Mouse (Mus musculus): Measurements from ENCODE around the gene Idh3a. TPM values are rescaled to one million over a fixed set of nuclear protein-coding genes. Genes with fewer than 3 reads are reported as not detected.

The Idh3a gene
- 167 and 174 TPM in 2 replicates for polyA plus RNA-seq (2015; fragmentation: Nextera tagmentation; extraction: Ambion mirVana)

DNA sequence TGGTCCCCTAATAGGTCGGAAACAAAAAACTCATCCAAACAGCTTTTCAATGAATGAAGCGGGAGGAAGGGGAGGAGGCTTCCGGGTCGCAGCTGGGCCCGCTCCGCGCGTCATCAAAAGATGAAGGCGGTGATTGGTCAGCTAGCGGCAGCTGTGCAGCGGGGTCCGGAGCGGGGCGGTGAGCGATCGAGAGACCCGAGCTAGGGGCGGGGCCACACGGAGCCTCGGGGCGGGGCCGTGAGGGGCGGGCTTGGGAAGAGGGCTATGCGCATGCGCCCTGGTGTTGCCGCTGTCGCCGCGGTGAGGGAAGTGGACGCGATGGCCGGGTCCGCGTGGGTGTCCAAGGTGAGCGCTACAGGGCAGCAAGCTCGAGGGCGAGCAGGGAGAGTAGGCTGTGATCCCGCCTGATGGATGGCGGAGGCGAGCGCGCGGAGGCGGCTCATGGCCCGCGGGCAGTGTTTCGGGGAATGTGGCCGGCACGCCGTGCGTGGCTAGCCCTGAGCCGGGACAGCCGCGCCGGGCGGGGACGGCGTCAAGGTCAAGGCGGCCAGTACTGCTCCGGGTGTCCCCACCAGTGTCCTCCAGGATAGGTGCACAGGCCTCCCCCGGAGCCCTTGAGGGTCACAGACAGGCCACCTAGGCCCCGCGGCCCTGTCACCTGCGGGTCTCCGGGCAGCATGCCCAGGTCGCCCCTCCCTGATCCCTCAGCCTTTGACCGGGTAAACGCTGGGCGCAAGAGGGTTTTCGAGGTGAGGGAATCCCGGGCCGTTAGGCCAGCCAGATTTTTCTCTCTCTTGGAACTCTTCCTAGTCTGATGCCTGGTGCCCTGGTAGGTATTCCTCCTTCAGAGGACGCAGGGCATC, at the start of gene Idh3a:
Idh3a (plus strand) TSS at position 136 of the 863 bp plus-strand sequence.
- H3K4me3 ChIP-seq (ENCODE audit: low read length), result peak within 1 kb of the TSS; percentile 81
- peaks cover 16% of the 10 kb centered on the region for H3K4me1 ChIP-seq (ENCODE audit: insufficient read depth, low read length)
- no peaks in the 10 kb centered on the region for H3K9me3 ChIP-seq (ENCODE audit: low read length)
- peak within 1 kb of the TSS; percentile 86 for H3K4me2 ChIP-seq (replicated peaks; ENCODE audit: low read depth, low read length)
- peaks cover 13% of the 10 kb centered on the region; the same call in 1 of the 2 replicates for H3K36me3 ChIP-seq (ENCODE audit: insufficient read depth, low read length)
- WGBS, result under 1% methylated on average over 63 of the region's 73 CpGs
- no peaks in the 10 kb centered on the region for H3K27me3 ChIP-seq (ENCODE audit: insufficient read depth, low read length)
- peak within 1 kb of the TSS; percentile 85 for H3K9ac ChIP-seq (replicated peaks; ENCODE audit: low read length)
- H3K27ac ChIP-seq (ENCODE audit: low read length), result no peak within 1 kb of the TSS; the same call in 1 of the 2 replicates
- ATAC-seq (ENCODE audit: low FRiP score, low TSS enrichment), result peak; percentile 99

DNA sequence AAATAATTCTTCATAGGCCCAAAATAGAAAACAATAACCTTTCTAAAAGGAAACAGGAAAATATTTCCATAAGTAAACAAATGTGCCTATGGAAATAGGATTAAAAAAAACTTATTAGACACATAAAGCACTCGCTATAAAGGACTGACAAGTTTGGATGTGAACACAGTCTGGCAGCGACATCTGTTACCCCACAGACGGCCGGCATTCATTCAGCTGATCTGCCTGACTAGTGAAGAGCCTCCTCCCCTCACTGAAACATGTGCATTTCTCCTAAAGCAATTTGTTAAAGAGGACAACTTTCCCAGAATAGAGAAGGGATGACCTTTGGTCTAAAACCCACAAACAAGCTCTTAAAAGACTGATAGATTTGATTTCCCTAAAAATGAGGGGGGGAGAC, 49.1 kb upstream of the Idh3a start:
- Histone ChIP-seq H3K9me3 (ENCODE audit: low read length) (no peaks in the 10 kb centered on the region), H3K36me3 (ENCODE audit: insufficient read depth, low read length) (no peaks in the 10 kb centered on the region), H3K27me3 (ENCODE audit: insufficient read depth, low read length) (no peaks in the 10 kb centered on the region), H3K4me2 (replicated peaks; ENCODE audit: low read depth, low read length) (no peak overlapping the region), H3K4me3 (ENCODE audit: low read length) (no peak overlapping the region), H3K9ac (replicated peaks; ENCODE audit: low read length) (no peak overlapping the region), H3K4me1 (ENCODE audit: insufficient read depth, low read length) (no peaks in the 10 kb centered on the region), H3K27ac (ENCODE audit: low read length) (no peak overlapping the region)
- 53% methylated on average over 4 of the region's 4 CpGs for WGBS
- no peak for ATAC-seq (ENCODE audit: low FRiP score, low TSS enrichment)

- H3K4me3 ChIP-seq (ENCODE audit: low read length), result no peak overlapping the region
- H3K4me1 ChIP-seq (ENCODE audit: insufficient read depth, low read length), result no peaks in the 10 kb centered on the region
- no peak for ATAC-seq (ENCODE audit: low FRiP score, low TSS enrichment)
- no peaks in the 10 kb centered on the region for H3K36me3 ChIP-seq (ENCODE audit: insufficient read depth, low read length)
- WGBS, result 79% methylated on average over 3 of the region's 3 CpGs
- no peak overlapping the region for H3K9ac ChIP-seq (replicated peaks; ENCODE audit: low read length)
- no peak overlapping the region for H3K4me2 ChIP-seq (replicated peaks; ENCODE audit: low read depth, low read length)
- no peaks in the 10 kb centered on the region for H3K27me3 ChIP-seq (ENCODE audit: insufficient read depth, low read length)
- H3K27ac ChIP-seq (ENCODE audit: low read length), result no peak overlapping the region
- H3K9me3 ChIP-seq (ENCODE audit: low read length), result no peaks in the 10 kb centered on the region
Observed at GRCm38 (mm10) chr9:54537480-54537879, 48.7 kb upstream of the Idh3a start.

DNA sequence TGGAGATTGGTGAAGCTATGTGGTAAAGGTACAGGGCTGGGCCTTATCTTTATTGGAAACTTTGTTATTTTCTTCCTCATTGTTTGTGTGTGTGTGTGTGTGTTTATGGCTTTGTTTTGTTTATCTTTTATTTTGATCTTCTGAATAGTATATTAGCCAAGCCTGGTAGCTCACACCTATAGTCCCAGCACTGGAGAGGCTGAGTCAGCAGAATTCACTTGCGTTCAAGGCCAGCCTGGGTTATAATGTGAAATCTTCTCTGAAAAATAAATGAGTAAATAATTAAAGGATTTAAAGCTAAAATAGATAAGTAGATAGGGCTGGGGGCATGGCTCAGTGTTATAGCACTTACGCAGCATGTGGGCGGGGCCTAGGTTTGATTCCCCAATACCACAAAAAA, 47.9 kb upstream of the Idh3a start:
- Histone ChIP-seq H3K9ac (replicated peaks; ENCODE audit: low read length) (no peak overlapping the region), H3K4me3 (ENCODE audit: low read length) (no peak overlapping the region), H3K4me1 (ENCODE audit: insufficient read depth, low read length) (no peaks in the 10 kb centered on the region), H3K27ac (ENCODE audit: low read length) (no peak overlapping the region), H3K9me3 (ENCODE audit: low read length) (no peaks in the 10 kb centered on the region), H3K27me3 (ENCODE audit: insufficient read depth, low read length) (no peaks in the 10 kb centered on the region), H3K4me2 (replicated peaks; ENCODE audit: low read depth, low read length) (no peak overlapping the region), H3K36me3 (ENCODE audit: insufficient read depth, low read length) (no peaks in the 10 kb centered on the region)
- 93% methylated on average over 3 of the region's 3 CpGs for WGBS
- ATAC-seq (ENCODE audit: low FRiP score, low TSS enrichment), result no peak

- H3K36me3 ChIP-seq (ENCODE audit: insufficient read depth, low read length), result no peaks in the 10 kb centered on the region
- no peaks in the 10 kb centered on the region for H3K4me1 ChIP-seq (ENCODE audit: insufficient read depth, low read length)
- no peaks in the 10 kb centered on the region for H3K27me3 ChIP-seq (ENCODE audit: insufficient read depth, low read length)
- no peak for ATAC-seq (ENCODE audit: low FRiP score, low TSS enrichment)
- no peak within 1 kb of the TSS for H3K27ac ChIP-seq (ENCODE audit: low read length)
- no peak within 1 kb of the TSS for H3K4me2 ChIP-seq (replicated peaks; ENCODE audit: low read depth, low read length)
- no peaks in the 10 kb centered on the region for H3K9me3 ChIP-seq (ENCODE audit: low read length)
- WGBS, result 94% methylated on average over 14 of the region's 14 CpGs
- no peak within 1 kb of the TSS for H3K9ac ChIP-seq (replicated peaks; ENCODE audit: low read length)
- no peak within 1 kb of the TSS for H3K4me3 ChIP-seq (ENCODE audit: low read length)
Observed at GRCm38 (mm10) chr9:54538684-54539083, 47.5 kb upstream of the Idh3a start, which contains the start of gene Sh2d7. Gene Sh2d7, plus strand, starts transcription at chr9:54538984.

GRCm38 (mm10) chr9:54540801-54541200, 45.3 kb upstream of the Idh3a start:
- no peaks in the 10 kb centered on the region for H3K9me3 ChIP-seq (ENCODE audit: low read length)
- H3K36me3 ChIP-seq (ENCODE audit: insufficient read depth, low read length), result no peaks in the 10 kb centered on the region
- no peaks in the 10 kb centered on the region for H3K4me1 ChIP-seq (ENCODE audit: insufficient read depth, low read length)
- 71% methylated on average over 5 of the region's 5 CpGs for WGBS
- H3K27me3 ChIP-seq (ENCODE audit: insufficient read depth, low read length), result no peaks in the 10 kb centered on the region
- ATAC-seq (ENCODE audit: low FRiP score, low TSS enrichment), result no peak
- no peak overlapping the region for H3K27ac ChIP-seq (ENCODE audit: low read length)
- H3K9ac ChIP-seq (replicated peaks; ENCODE audit: low read length), result no peak overlapping the region
- H3K4me2 ChIP-seq (replicated peaks; ENCODE audit: low read depth, low read length), result no peak overlapping the region
- no peak overlapping the region for H3K4me3 ChIP-seq (ENCODE audit: low read length)

DNA sequence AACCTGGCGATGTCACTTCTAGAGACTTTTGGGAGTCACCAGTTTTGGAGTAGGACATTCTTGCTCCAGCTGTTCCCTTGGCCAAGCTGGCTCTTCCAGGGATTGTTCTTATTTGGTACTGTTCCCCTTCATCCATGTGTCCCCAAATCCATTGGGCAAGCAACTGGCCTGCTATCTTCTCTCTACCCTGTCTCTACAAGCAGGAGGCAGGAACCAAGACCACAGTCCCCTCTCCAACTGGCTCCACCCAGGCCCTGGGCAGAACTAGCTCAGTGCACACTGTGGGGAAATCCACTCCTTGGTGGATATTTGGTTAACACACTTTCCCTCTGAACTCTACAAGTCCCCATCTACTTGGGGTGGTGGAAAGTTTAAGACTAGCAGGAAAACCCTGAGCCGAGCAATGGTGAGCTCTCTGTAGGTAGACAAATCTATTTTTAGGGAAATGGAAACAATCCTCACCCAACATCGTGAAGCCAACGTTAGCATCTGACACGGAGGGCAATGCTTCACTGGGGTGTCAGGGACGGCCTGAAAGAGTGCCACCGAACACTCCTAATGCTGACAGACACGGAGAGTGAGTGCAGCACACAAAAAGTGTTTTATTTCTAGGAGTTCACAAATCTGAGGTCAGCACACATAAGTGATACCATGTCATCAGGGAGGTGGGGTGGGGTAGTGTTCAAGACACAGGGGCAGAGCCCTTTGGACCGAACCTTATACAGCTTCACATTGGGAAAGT, 41.8 kb upstream of the Idh3a start:
- Histone ChIP-seq H3K4me1 (ENCODE audit: insufficient read depth, low read length) (no peaks in the 10 kb centered on the region), H3K36me3 (ENCODE audit: insufficient read depth, low read length) (no peaks in the 10 kb centered on the region; the same call in 1 of the 2 replicates), H3K4me2 (replicated peaks; ENCODE audit: low read depth, low read length) (no peak overlapping the region), H3K9me3 (ENCODE audit: low read length) (no peaks in the 10 kb centered on the region), H3K9ac (replicated peaks; ENCODE audit: low read length) (no peak overlapping the region), H3K27me3 (ENCODE audit: insufficient read depth, low read length) (no peaks in the 10 kb centered on the region), H3K4me3 (ENCODE audit: low read length) (no peak overlapping the region), H3K27ac (ENCODE audit: low read length) (no peak overlapping the region)
- WGBS, result 63% methylated on average over 9 of the region's 9 CpGs
- ATAC-seq (ENCODE audit: low FRiP score, low TSS enrichment), result no peak

DNA sequence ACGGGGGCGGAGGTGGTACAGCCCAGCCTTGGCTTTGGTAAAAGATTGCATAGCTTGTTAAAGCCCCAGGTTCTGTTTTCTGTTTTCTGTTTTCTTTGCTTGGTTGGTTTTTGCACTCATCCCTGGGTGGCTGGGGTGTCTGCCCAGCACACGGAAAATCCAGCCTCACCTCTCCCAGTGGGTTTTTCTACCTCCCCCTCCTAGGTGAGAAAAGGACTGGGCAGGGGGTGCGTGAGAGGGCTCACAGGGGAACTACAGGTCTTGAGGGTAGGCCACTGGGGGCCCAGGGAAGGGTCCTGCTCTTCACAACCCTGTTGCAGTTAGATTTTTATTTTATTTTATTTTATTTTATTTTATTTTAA, 41.2 kb upstream of the Idh3a start:
- ATAC-seq (ENCODE audit: low FRiP score, low TSS enrichment), result no peak
- no peak overlapping the region for H3K27ac ChIP-seq (ENCODE audit: low read length)
- no peaks in the 10 kb centered on the region for H3K9me3 ChIP-seq (ENCODE audit: low read length)
- no peak overlapping the region for H3K4me2 ChIP-seq (replicated peaks; ENCODE audit: low read depth, low read length)
- H3K36me3 ChIP-seq (ENCODE audit: insufficient read depth, low read length), result no peaks in the 10 kb centered on the region; the same call in 1 of the 2 replicates
- H3K4me3 ChIP-seq (ENCODE audit: low read length), result no peak overlapping the region
- 82% methylated on average over 4 of the region's 4 CpGs for WGBS
- no peak overlapping the region for H3K9ac ChIP-seq (replicated peaks; ENCODE audit: low read length)
- H3K4me1 ChIP-seq (ENCODE audit: insufficient read depth, low read length), result no peaks in the 10 kb centered on the region
- no peaks in the 10 kb centered on the region for H3K27me3 ChIP-seq (ENCODE audit: insufficient read depth, low read length)

DNA sequence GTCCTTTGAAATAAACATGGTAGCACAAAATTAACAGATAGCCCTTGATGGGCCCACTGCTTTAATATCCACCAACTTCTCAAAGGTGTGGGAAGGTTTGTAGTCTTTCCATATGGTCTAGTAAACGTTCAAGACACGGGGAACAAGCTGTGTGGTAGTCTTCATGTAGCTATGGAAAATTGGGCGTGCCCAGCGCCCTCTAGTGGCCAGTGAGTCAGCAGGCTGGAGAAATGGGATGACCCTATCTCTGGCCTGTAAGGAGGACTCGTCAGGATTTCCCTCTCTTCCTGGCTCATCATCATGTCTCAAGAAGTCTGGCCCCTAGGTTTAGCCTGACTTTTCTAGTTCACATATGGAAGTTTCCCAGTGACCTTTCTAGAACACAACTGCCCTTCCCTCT, 38.6 kb upstream of the Idh3a start:
- ATAC-seq (ENCODE audit: low FRiP score, low TSS enrichment), result peak; percentile 66; the same call in 1 of the 2 replicates

GRCm38 (mm10) chr9:54549433-54549832, 36.7 kb upstream of the Idh3a start:
- no peaks in the 10 kb centered on the region for H3K4me1 ChIP-seq (ENCODE audit: insufficient read depth, low read length)
- H3K4me3 ChIP-seq (ENCODE audit: low read length), result no peak overlapping the region
- no peak overlapping the region for H3K9ac ChIP-seq (replicated peaks; ENCODE audit: low read length)
- H3K4me2 ChIP-seq (replicated peaks; ENCODE audit: low read depth, low read length), result no peak overlapping the region
- no peaks in the 10 kb centered on the region for H3K9me3 ChIP-seq (ENCODE audit: low read length)
- no peaks in the 10 kb centered on the region; the same call in 1 of the 2 replicates for H3K36me3 ChIP-seq (ENCODE audit: insufficient read depth, low read length)
- no peak overlapping the region for H3K27ac ChIP-seq (ENCODE audit: low read length)
- 91% methylated on average over 6 of the region's 6 CpGs for WGBS
- ATAC-seq (ENCODE audit: low FRiP score, low TSS enrichment), result no peak
- no peaks in the 10 kb centered on the region for H3K27me3 ChIP-seq (ENCODE audit: insufficient read depth, low read length)

More for the DNA sequence above, 38.6 kb upstream of the Idh3a start:
- Histone ChIP-seq H3K27ac (ENCODE audit: low read length) (no peak overlapping the region), H3K36me3 (ENCODE audit: insufficient read depth, low read length) (no peaks in the 10 kb centered on the region; the same call in 1 of the 2 replicates), H3K4me2 (replicated peaks; ENCODE audit: low read depth, low read length) (no peak overlapping the region), H3K9me3 (ENCODE audit: low read length) (no peaks in the 10 kb centered on the region), H3K27me3 (ENCODE audit: insufficient read depth, low read length) (no peaks in the 10 kb centered on the region), H3K4me1 (ENCODE audit: insufficient read depth, low read length) (no peaks in the 10 kb centered on the region), H3K4me3 (ENCODE audit: low read length) (no peak overlapping the region), H3K9ac (replicated peaks; ENCODE audit: low read length) (no peak overlapping the region)
- 14% methylated on average over 5 of the region's 5 CpGs for WGBS

Data from kidney, embryonic 16.5 days (tissue).